Mouse (Mus musculus): Measurements from ENCODE around the gene Sbk2. TPM values are rescaled to one million over a fixed set of nuclear protein-coding genes. Genes with fewer than 3 reads are reported as not detected.

Sbk2 gene
- polyA plus RNA-seq, 2 experiments from 2014 or later = not detected

- ATAC-seq = no peak
These were observed 43.0 kb downstream of the Sbk2 start for GRCm38 (mm10) chr7:4920976-4921823.

- ATAC-seq = no peak
These were observed 43.7 kb downstream of the Sbk2 start for GRCm38 (mm10) chr7:4920496-4920895.

- no peak for ATAC-seq
These were observed 44.2 kb downstream of the Sbk2 start for GRCm38 (mm10) chr7:4919971-4920370.

- ATAC-seq = no peak
These were observed 45.1 kb downstream of the Sbk2 start for GRCm38 (mm10) chr7:4919096-4919495.

GRCm38 (mm10) chr7:4918681-4919080, 45.5 kb downstream of the Sbk2 start:
- ATAC-seq = no peak

- no peak for ATAC-seq
These were observed 46.7 kb downstream of the Sbk2 start for GRCm38 (mm10) chr7:4917494-4917893.

GRCm38 (mm10) chr7:4915669-4916416, 48.4 kb downstream of the Sbk2 start:
- peak; percentile 7 for ATAC-seq

GRCm38 (mm10) chr7:4915007-4915665, 49.1 kb downstream of the Sbk2 start, which contains the start of gene Zfp628:
Gene Zfp628 (plus strand): TSS chr7:4915217.
- peak; percentile 87 for ATAC-seq

- no peak for ATAC-seq
These were observed 52.0 kb downstream of the Sbk2 start for GRCm38 (mm10) chr7:4912248-4912647.

- no peak for ATAC-seq
These were observed 52.6 kb downstream of the Sbk2 start for GRCm38 (mm10) chr7:4911561-4911960.

GRCm38 (mm10) chr7:4906466-4906950, 57.7 kb downstream of the Sbk2 start, which contains the start of gene Gm36210:
Gene Gm36210 (minus strand): TSS chr7:4906516.
- no peak for ATAC-seq

- ATAC-seq = no peak
These were observed 61.8 kb downstream of the Sbk2 start for GRCm38 (mm10) chr7:4902404-4902803.

- no peak for ATAC-seq
These were observed 63.0 kb downstream of the Sbk2 start for GRCm38 (mm10) chr7:4901171-4901570.

GRCm38 (mm10) chr7:4900523-4900851, 63.7 kb downstream of the Sbk2 start:
- ATAC-seq = no peak

GRCm38 (mm10) chr7:4899649-4900522, 64.3 kb downstream of the Sbk2 start:
- peak; percentile 23 for ATAC-seq

- ATAC-seq = no peak
These were observed 65.2 kb downstream of the Sbk2 start for GRCm38 (mm10) chr7:4898851-4899648.

- ATAC-seq = no peak
These were observed 69.0 kb downstream of the Sbk2 start for GRCm38 (mm10) chr7:4895186-4895585.

Data from activated CD4-positive, CD25-positive, alpha-beta regulatory T cell, adult 4 months (primary cell).